Mouse (Mus musculus) left cerebral cortex, adult 8-10 months (tissue): Measurements from ENCODE around the gene Sval1. TPM values are rescaled to one million over a fixed set of nuclear protein-coding genes. Genes with fewer than 3 reads are reported as not detected.

Source experiments
- DNase-seq, 2 experiments: peaks; one replicate each; pipeline ENCODE4 v3.0.0; 2022; ENCODE audit warnings: low spot score in 2 of 2
- total RNA-seq, 4 experiments: library from RNA; stranded (reverse); gene quantifications; 2 replicates each; pipeline ENCODE4 v1.2.4; 2022

Gene Sval1
- total RNA-seq, result not detected

- no peak for DNase-seq
Observed at GRCm38 (mm10) chr6:41951330-41951729, at the start of gene Sval1. Gene Sval1 (plus strand): TSS chr6:41951630.

DNA sequence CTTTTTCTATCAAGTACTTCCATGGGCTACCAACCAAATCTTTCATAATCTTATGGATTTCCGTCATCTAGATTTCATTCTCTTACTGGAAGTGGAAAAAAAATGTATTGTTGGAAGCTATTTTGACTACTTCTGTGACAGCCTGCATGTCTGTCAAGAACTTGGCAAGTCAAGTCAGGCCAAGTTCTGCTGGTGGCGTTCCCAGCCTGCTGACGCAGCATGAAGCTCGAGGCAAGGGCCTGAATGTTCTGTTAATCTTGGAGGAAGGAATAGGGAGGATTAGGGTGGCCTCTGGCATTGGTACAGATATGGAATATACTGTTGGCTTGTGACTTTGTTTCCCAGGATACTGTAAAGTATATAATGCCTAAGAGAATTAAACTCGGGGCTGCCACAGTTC lies 39.8 kb upstream of the Sval1 start:
- no peak for DNase-seq

DNA sequence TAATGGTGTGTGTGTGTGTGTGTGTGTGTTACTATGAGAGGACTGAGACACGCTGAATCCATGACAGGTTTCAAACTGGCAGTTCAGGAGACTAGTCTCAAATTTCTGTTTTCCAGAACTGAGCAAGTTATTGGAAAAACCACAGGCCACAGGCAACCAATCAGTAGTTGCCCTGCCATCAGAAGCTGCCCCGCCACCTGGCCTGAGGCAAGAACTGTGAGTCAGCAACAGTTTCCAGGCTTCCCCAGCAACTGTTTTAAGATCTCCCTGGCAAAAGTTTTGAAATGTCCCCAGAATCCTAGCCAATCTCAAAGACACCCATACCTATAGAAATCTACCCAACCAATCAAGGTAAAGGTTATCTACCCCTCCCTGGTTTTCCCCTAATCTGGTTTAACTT lies 36.5 kb upstream of the Sval1 start:
- DNase-seq, result no peak

- DNase-seq, result no peak
Observed at GRCm38 (mm10) chr6:41967840-41968239, 16.4 kb downstream of the Sval1 start, which contains the start of gene Sval3. Gene Sval3 (plus strand): TSS chr6:41968140.

Other genes with a start within 250 kb of the Sval1 start
- not detected for gene Kel, start 247.3 kb upstream of the Sval1 start, total RNA-seq
- not detected for gene Olfr459, start 176.5 kb upstream of the Sval1 start, total RNA-seq
- gene Pip, start 104.1 kb upstream of the Sval1 start, total RNA-seq, result not detected
- gene Sval2, start 98.6 kb upstream of the Sval1 start, total RNA-seq, result not detected
- not detected for gene Sval3, start 16.5 kb downstream of the Sval1 start, total RNA-seq
- gene Sva, start 86.8 kb downstream of the Sval1 start, total RNA-seq, result not detected
- not detected for gene Tas2r139, start 189.3 kb downstream of the Sval1 start, total RNA-seq